Mouse (Mus musculus) ovary, adult 18-20 months (tissue): ENCODE measurements around the gene Cd47.
A peak's percentile ranks its signal among the peaks of the same experiment; 100 is the strongest.

ENCODE experiments used
- DNase-seq: peaks from one replicate; pipeline ENCODE4 v3.0.0; 2022; ENCODE audit warnings: low spot score, mixed read lengths

The Cd47 gene

GRCm38 (mm10) chr16:49832339-49832738 lies 32.0 kb downstream of the Cd47 start:
- no peak for DNase-seq

- DNase-seq, result no peak
Measured at GRCm38 (mm10) chr16:49834130-49834693, 33.9 kb downstream of the Cd47 start.

- no peak for DNase-seq
Measured at GRCm38 (mm10) chr16:49836634-49837164, 36.4 kb downstream of the Cd47 start.

- DNase-seq, result no peak
Measured at GRCm38 (mm10) chr16:49838923-49839322, 38.6 kb downstream of the Cd47 start.

- DNase-seq, result no peak
Measured at GRCm38 (mm10) chr16:49839681-49840535, 39.6 kb downstream of the Cd47 start.

- DNase-seq, result no peak
Measured at GRCm38 (mm10) chr16:49843723-49844122, 43.4 kb downstream of the Cd47 start.

GRCm38 (mm10) chr16:49847224-49848003 lies 47.1 kb downstream of the Cd47 start:
- DNase-seq, result no peak

- DNase-seq, result no peak
Measured at GRCm38 (mm10) chr16:49848651-49849050, 48.3 kb downstream of the Cd47 start.

GRCm38 (mm10) chr16:49852940-49853339 lies 52.6 kb downstream of the Cd47 start:
- no peak for DNase-seq

GRCm38 (mm10) chr16:49853633-49854032 lies 53.3 kb downstream of the Cd47 start:
- no peak for DNase-seq

GRCm38 (mm10) chr16:49854194-49854593 lies 53.9 kb downstream of the Cd47 start:
- DNase-seq, result no peak

- DNase-seq, result peak; percentile 89
Measured at GRCm38 (mm10) chr16:49854931-49855835, 54.9 kb downstream of the Cd47 start.

GRCm38 (mm10) chr16:49855836-49856503 lies 55.6 kb downstream of the Cd47 start:
- no peak for DNase-seq

- no peak for DNase-seq
Measured at GRCm38 (mm10) chr16:49856661-49857060, 56.3 kb downstream of the Cd47 start.

- no peak for DNase-seq
Measured at GRCm38 (mm10) chr16:49857504-49858160, 57.3 kb downstream of the Cd47 start.

- DNase-seq, result no peak
Measured at GRCm38 (mm10) chr16:49858161-49858906, 58.0 kb downstream of the Cd47 start.

- DNase-seq, result no peak
Measured at GRCm38 (mm10) chr16:49858907-49859853, 58.8 kb downstream of the Cd47 start.

GRCm38 (mm10) chr16:49861986-49862385 lies 61.7 kb downstream of the Cd47 start:
- DNase-seq, result no peak
